Mouse (Mus musculus) G1E (cell line): Measurements from ENCODE around the gene Adgrv1. TPM values are rescaled to one million over a fixed set of nuclear protein-coding genes. Genes with fewer than 3 reads are reported as not detected.

Experiments
- ATAC-seq: 2 replicates; pipeline ENCODE4 v1.8.0; 2016; ENCODE audit warnings: mild to moderate bottlenecking; ENCODE audit not compliant: insufficient number of reproducible peaks, poor library complexity, low FRiP score, severe bottlenecking; ENCODE audit errors: extremely low read depth
- DNase-seq: peaks from one replicate; pipeline ENCODE4 v3.0.0; 2012; ENCODE audit warnings: low spot score
- H3K27me3 ChIP-seq: 2 replicates; pipeline ENCODE4 v1.6.1; 2012; ENCODE audit warnings: mild to moderate bottlenecking, low read length, inconsistent platforms; ENCODE audit not compliant: insufficient read depth
- H3K36me3 ChIP-seq: replicated peaks from 2 replicates; pipeline ENCODE3; 2012; ENCODE audit warnings: mild to moderate bottlenecking, inconsistent platforms
- H3K4me1 ChIP-seq: 2 replicates; pipeline ENCODE4 v1.6.1; 2012; ENCODE audit warnings: low read depth, low read length, inconsistent platforms, mixed read lengths; ENCODE audit not compliant: insufficient read depth
- H3K4me3 ChIP-seq: 2 replicates; pipeline ENCODE4 v1.5.1; 2012; ENCODE audit warnings: low read depth, mild to moderate bottlenecking, inconsistent platforms, low read length, moderate library complexity, mixed read lengths
- H3K9me3 ChIP-seq: replicated peaks from 2 replicates; pipeline ENCODE4 v1.6.1; 2012; ENCODE audit warnings: inconsistent platforms
- CTCF ChIP-seq: IDR thresholded peaks from 2 replicates; pipeline ENCODE4 v1.5.1; 2012; ENCODE audit warnings: low read depth, low read length, inconsistent platforms, mixed read lengths
- GATA1 ChIP-seq: IDR thresholded peaks from 2 replicates; pipeline ENCODE4 v1.6.1; 2012; ENCODE audit warnings: borderline replicate concordance, low read length, inconsistent platforms, mixed read lengths
- GATA2 ChIP-seq: IDR thresholded peaks from 2 replicates; pipeline ENCODE4 v1.6.1; 2012; ENCODE audit warnings: low read depth, low read length, inconsistent platforms, borderline replicate concordance
- POLR2AphosphoS5 ChIP-seq: IDR thresholded peaks from 2 replicates; pipeline ENCODE4 v1.6.1; 2012; ENCODE audit warnings: low read depth, low read length, inconsistent platforms; ENCODE audit not compliant: insufficient replicate concordance
- TAL1 ChIP-seq: conservative IDR thresholded peaks from 2 replicates; pipeline ENCODE4 v1.6.1; 2012; ENCODE audit warnings: low read depth, low read length, inconsistent platforms, mixed read lengths
- polyA plus RNA-seq: library from polyadenylated mRNA; stranded (reverse); fragments of >175 nt; gene quantifications from 2 replicates; pipeline ENCODE4 v1.2.3, GENCODE M21; 2012
- total RNA-seq, 2 experiments: library from RNA; stranded (forward) in 1 of 2; stranded (reverse) in 1 of 2; fragments of 200-1000 nt in 1 of 2; fragments of >200 nt in 1 of 2; fragmentation: Nextera tagmentation in 1 of 2; gene quantifications; 2 replicates each; pipeline ENCODE4 v1.2.3; 2014 to 2017

The Adgrv1 gene
- total and polyA plus RNA-seq, 3 experiments, result 0.49 TPM; not detected in 2

- no peak overlapping the region for H3K4me3 ChIP-seq
- no peaks in the 10 kb centered on the region for H3K36me3 ChIP-seq
- no peaks in the 10 kb centered on the region for H3K4me1 ChIP-seq
- H3K9me3 ChIP-seq, result no peaks in the 10 kb centered on the region
- ATAC-seq (no peak), DNase-seq (no peak)
- no peaks in the 10 kb centered on the region for H3K27me3 ChIP-seq
- TF ChIP-seq POLR2AphosphoS5 (no peak), GATA1 (no peak), TAL1 (no peak), GATA2 (no peak), CTCF (no peak)
These were observed 318.4 kb downstream of the Adgrv1 start for GRCm38 (mm10) chr13:81314306-81315120.

- Histone ChIP-seq H3K9me3 (no peaks in the 10 kb centered on the region), H3K4me1 (no peaks in the 10 kb centered on the region), H3K4me3 (no peak overlapping the region), H3K36me3 (no peaks in the 10 kb centered on the region), H3K27me3 (no peaks in the 10 kb centered on the region)
- ATAC-seq (no peak), DNase-seq (no peak)
- TF ChIP-seq GATA1, result no peak
- no peak for TF ChIP-seq TAL1
- TF ChIP-seq CTCF, result no peak
- no peak for TF ChIP-seq GATA2
- TF ChIP-seq POLR2AphosphoS5, result no peak
These were observed 320.8 kb downstream of the Adgrv1 start for GRCm38 (mm10) chr13:81312148-81312547.

GRCm38 (mm10) chr13:81300851-81301250 lies 332.1 kb downstream of the Adgrv1 start:
- Histone ChIP-seq H3K4me1 (no peaks in the 10 kb centered on the region), H3K4me3 (no peak overlapping the region), H3K36me3 (no peaks in the 10 kb centered on the region), H3K27me3 (no peaks in the 10 kb centered on the region), H3K9me3 (no peaks in the 10 kb centered on the region)
- TF ChIP-seq TAL1 (no peak), GATA1 (no peak), GATA2 (no peak), POLR2AphosphoS5 (no peak), CTCF (no peak)
- ATAC-seq (no peak), DNase-seq (no peak)

- Histone ChIP-seq H3K4me3 (no peak overlapping the region), H3K4me1 (no peaks in the 10 kb centered on the region), H3K9me3 (no peaks in the 10 kb centered on the region), H3K27me3 (no peaks in the 10 kb centered on the region), H3K36me3 (no peaks in the 10 kb centered on the region)
- DNase-seq (no peak), ATAC-seq (no peak)
- TF ChIP-seq GATA2, result no peak
- TF ChIP-seq GATA1, result no peak
- TF ChIP-seq CTCF, result no peak
- no peak for TF ChIP-seq TAL1
- TF ChIP-seq POLR2AphosphoS5, result no peak
These were observed 338.8 kb downstream of the Adgrv1 start for GRCm38 (mm10) chr13:81294106-81294505.

- no peaks in the 10 kb centered on the region for H3K9me3 ChIP-seq
- no peaks in the 10 kb centered on the region for H3K27me3 ChIP-seq
- H3K4me3 ChIP-seq, result no peak overlapping the region
- ATAC-seq, result no peak
- H3K4me1 ChIP-seq, result no peaks in the 10 kb centered on the region
- DNase-seq, result no peak
- TF ChIP-seq POLR2AphosphoS5 (no peak), GATA2 (no peak), CTCF (no peak), GATA1 (no peak), TAL1 (no peak)
- no peaks in the 10 kb centered on the region for H3K36me3 ChIP-seq
These were observed 350.8 kb downstream of the Adgrv1 start for GRCm38 (mm10) chr13:81282193-81282592.

- Histone ChIP-seq H3K4me3 (no peak overlapping the region), H3K36me3 (no peaks in the 10 kb centered on the region), H3K27me3 (no peaks in the 10 kb centered on the region), H3K4me1 (no peaks in the 10 kb centered on the region), H3K9me3 (no peaks in the 10 kb centered on the region)
- ATAC-seq, result no peak
- TF ChIP-seq CTCF (no peak), POLR2AphosphoS5 (no peak), GATA2 (no peak), GATA1 (no peak), TAL1 (no peak)
- no peak for DNase-seq
These were observed 352.2 kb downstream of the Adgrv1 start for GRCm38 (mm10) chr13:81280650-81281229.
